Mouse (Mus musculus) adrenal gland, adult (tissue): ENCODE results near the gene Fpr-rs4.
"Not testable (repeated sequence)": the region's sequence is repeated elsewhere in the genome, so short reads cannot be mapped to it uniquely, and the experiment has no call there.

Experiments used
- DNase-seq, 2 experiments: peaks; one replicate each; pipeline ENCODE4 v3.0.0; 2022 to 2023; ENCODE audit warnings: low spot score in 1 of 2; ENCODE audit not compliant: inconsistent age in 2 of 2

The Fpr-rs4 gene

DNA sequence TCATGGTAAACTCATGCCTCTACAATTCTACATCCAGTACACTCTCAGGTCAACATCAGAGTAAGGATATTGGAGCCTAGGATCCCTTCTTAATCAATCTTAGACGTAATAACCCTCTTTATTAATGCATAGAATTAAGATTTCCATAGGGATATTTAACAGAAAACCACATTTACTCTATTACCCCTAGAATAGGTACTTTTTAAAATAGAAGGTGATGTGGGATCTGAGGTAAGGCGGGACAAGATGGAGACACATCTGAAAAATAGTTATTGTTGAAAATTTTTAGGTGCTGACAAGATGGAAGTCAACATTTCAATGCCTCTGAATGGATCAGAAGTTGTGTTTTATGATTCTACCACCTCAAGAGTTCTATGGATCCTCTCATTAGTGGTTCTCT, at the start of gene Fpr-rs4:
Gene Fpr-rs4, plus strand, starts transcription at position 301 of the 400 bp plus-strand sequence.
- no peak for DNase-seq

DNA sequence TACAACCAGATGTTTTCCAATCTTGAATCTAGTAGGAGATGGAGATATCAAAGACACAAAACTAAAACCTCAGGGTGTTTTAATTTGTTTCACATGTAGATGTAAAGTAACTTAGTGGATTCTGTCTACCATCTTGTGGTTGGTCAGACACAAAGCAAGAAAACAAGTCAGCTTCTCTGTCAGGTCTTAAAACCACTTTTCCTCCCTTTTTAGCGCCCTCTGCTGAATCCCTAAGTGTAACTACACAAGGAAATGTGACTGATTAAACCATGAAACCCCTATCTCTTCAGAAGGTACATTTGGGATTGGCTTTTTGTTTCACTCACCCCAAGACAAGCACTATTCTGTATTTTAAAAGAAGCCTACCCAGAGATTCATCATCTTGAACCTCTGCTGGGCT, 48.1 kb upstream of the Fpr-rs4 start:
- peak in 1 of 2 experiments; percentile 39 for DNase-seq

DNA sequence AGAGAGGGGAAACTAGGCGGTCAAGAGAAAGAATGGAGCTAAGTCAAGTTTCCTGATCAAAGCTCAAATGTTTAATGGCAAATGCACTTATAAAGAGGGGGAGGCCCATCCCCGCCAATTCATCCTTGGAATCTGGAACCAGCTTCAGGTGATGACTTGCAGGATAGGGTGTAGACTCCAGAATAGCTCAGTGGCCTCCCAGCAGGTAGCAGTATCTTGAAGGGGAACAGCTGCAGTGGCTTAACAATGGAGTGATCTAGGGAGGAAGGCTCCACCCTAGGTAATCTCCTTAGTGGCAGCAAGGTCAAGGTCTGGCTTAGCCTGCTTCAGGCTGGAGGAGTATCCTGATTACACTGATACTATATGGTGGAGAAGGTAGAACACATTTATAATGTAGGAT, 40.3 kb upstream of the Fpr-rs4 start:
- not testable (repeated sequence) for DNase-seq

DNA sequence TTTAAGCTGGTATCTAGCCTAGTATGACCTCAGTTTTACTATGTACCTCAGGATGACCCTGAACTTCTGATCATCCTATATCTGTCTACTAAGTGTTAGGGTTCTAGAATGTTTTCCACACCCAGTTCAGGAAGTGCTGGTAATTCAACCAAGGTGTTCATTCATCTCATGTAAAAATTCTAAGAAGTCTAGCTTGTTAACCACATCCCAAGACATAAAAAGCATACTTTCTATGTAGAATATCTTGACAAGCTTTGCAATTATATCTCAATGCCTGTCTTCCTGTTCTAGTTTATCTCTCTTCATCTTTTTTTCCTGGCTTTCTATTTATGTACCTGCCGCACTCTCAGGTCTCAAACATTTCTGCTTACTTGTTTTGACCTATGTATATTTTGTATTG, 16.8 kb upstream of the Fpr-rs4 start:
- no peak for DNase-seq

DNA sequence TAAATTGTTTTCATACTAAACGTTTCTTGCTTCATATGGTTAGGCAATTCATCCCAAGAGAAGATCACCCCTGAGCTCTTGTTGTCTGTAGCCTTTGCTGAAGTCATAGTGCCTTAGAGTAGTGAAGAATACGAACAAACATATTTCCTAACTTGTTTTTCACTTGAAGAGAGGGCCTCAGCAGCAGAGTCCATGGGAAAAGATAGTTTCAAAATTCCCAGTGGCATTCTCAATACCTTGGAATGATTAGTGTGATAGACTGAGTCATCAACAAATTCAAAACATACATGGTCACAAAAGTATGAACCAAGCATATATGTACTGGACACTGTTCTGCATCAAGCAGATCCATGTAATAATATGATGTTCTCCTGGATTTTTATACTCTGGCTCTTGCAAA, 27.6 kb downstream of the Fpr-rs4 start, which contains the start of gene Vmn2r124:
Gene Vmn2r124, plus strand, starts transcription at position 301 of the 400 bp plus-strand sequence.
- no peak for DNase-seq
